ENCODE assay signal across 8 mouse cellular contexts in genomic region chr15:78572658-78573397, GRCm38 (mm10). TPM values are rescaled to one million over a fixed set of nuclear protein-coding genes. Genes with fewer than 3 reads are reported as not detected.
DNase-seq lines count a peak whose midpoint lies in the region; ATAC-seq and TF ChIP-seq lines count a peak whose summit lies in the region.

Gene Rac2 (minus strand): TSS chr15:78572783.

- WGBS in forebrain, embryonic 10.5 days, result 82% methylated on average over 8 of the region's 8 CpGs
- WGBS in forebrain, embryonic 15.5 days, result 88% methylated on average over 8 of the region's 8 CpGs
- 45% methylated on average over 8 of the region's 8 CpGs for WGBS in lung, adult 2 months

- no peak within 1 kb of the TSS for H3K4me2 ChIP-seq in forebrain, embryonic 15.5 days (replicated peaks)

- peaks cover 5% of the 10 kb centered on the region; the same call in 1 of the 2 replicates for H3K4me1 ChIP-seq in forebrain, embryonic 10.5 days
- no peaks in the 10 kb centered on the region for H3K4me1 ChIP-seq in forebrain, embryonic 15.5 days
- peaks cover 2% of the 10 kb centered on the region; the same call in 1 of the 2 replicates for H3K4me1 ChIP-seq in lung, adult 2 months (ENCODE audit: control insufficient read depth, insufficient read depth, low read length)

- H3K27ac ChIP-seq in forebrain, embryonic 10.5 days, result 0 out of 2 replicates have a peak within 1 kb of the TSS, but pooled peaks have one; percentile 25
- H3K27ac ChIP-seq in forebrain, embryonic 15.5 days (replicated peaks), result no peak within 1 kb of the TSS
- no peak within 1 kb of the TSS for H3K27ac ChIP-seq in layer of hippocampus, adult 2 months

- no peak within 1 kb of the TSS for H3K9ac ChIP-seq in forebrain, embryonic 15.5 days (replicated peaks)

- TF ChIP-seq CTCF in lung, adult 2 months (IDR thresholded peaks at IDR 0.05; ENCODE audit: insufficient read depth, low read length), result no peak
- TF ChIP-seq CTCF in layer of hippocampus, adult 2 months (conservative IDR thresholded peaks at IDR 0.05), result no peak

- no peaks in the 10 kb centered on the region for H3K36me3 ChIP-seq in forebrain, embryonic 10.5 days (replicated peaks)
- no peaks in the 10 kb centered on the region for H3K36me3 ChIP-seq in forebrain, embryonic 15.5 days

- TF ChIP-seq POLR2A in lung, adult 2 months (IDR thresholded peaks at IDR 0.05; ENCODE audit: borderline replicate concordance, extremely low read depth, low read depth, low read length), result peak; percentile 36; the same call in 1 of the 2 replicates

- H3K4me3 ChIP-seq in forebrain, embryonic 10.5 days, result no peak within 1 kb of the TSS
- H3K4me3 ChIP-seq in forebrain, embryonic 15.5 days, result no peak within 1 kb of the TSS
- peak within 1 kb of the TSS; percentile 61 for H3K4me3 ChIP-seq in lung, adult 2 months (replicated peaks; ENCODE audit: extremely low read depth, low read depth, low read length)
- H3K4me3 ChIP-seq in layer of hippocampus, adult 2 months, result no peak within 1 kb of the TSS

- no peak for ATAC-seq in forebrain, embryonic 15.5 days (replicated peaks)

- H3K27me3 ChIP-seq in forebrain, embryonic 10.5 days (ENCODE audit: poor library complexity, severe bottlenecking), result no peaks in the 10 kb centered on the region
- no peaks in the 10 kb centered on the region for H3K27me3 ChIP-seq in forebrain, embryonic 15.5 days

- no peaks in the 10 kb centered on the region for H3K9me3 ChIP-seq in forebrain, embryonic 10.5 days
- no peaks in the 10 kb centered on the region for H3K9me3 ChIP-seq in forebrain, embryonic 15.5 days

- DNase-seq in forebrain, embryonic 10.5 days (ENCODE audit: extremely low spot score, low spot score), result no peak
- DNase-seq in gonadal fat pad, adult 2 months (ENCODE audit: low read depth), result no peak
- DNase-seq in lung, adult 2 months, result peak; percentile 35
- peak; percentile 79 to 88 for DNase-seq in spleen, postnatal 4 days (ENCODE audit: low spot score in 2 of 2)
- DNase-seq in layer of hippocampus, adult 2 months (ENCODE audit: low spot score in 2 of 2), result no peak
- no peak for DNase-seq in adipocyte (ENCODE audit: low spot score)
- no peak for DNase-seq in embryo, embryonic 11 days

RNA-seq across cellular contexts. Expression of gene Rac2, which starts in this region (rescaled TPM):
- 3.1 and 6.1 TPM in 2 replicates for polyA plus RNA-seq in forebrain, embryonic 10.5 days (2016; fragmentation: Nextera tagmentation; extraction: Ambion mirVana)
- 3.1 and 7.5 TPM in 2 replicates for polyA plus RNA-seq in forebrain, embryonic 15.5 days (2015; fragmentation: Nextera tagmentation; extraction: Ambion mirVana)
- polyA plus RNA-seq in gonadal fat pad, adult 2 months (2012; rRNA removed), result 24.7 and 25.5 TPM in 2 replicates
- 145 and 187 TPM in 2 replicates for polyA plus RNA-seq in lung, adult 2 months (2012; rRNA removed)
- 1 to 10 TPM; 2.2 to 3.7 TPM for total RNA-seq in layer of hippocampus, adult 2 months (2021)

Comparison
In these comparisons a context has a peak if more than half of its experiments do, and no peak if none do; other contexts are left out.
1. DNase-seq: peak in lung, adult 2 months (single experiment) and spleen, postnatal 4 days (2 of 2); none in forebrain, embryonic 10.5 days (single experiment), gonadal fat pad, adult 2 months (single experiment), layer of hippocampus, adult 2 months (0 of 2), adipocyte (single experiment) and embryo, embryonic 11 days (single experiment).